Mouse (Mus musculus): ENCODE results near the gene Ddx43. TPM values are rescaled to one million over a fixed set of nuclear protein-coding genes. Genes with fewer than 3 reads are reported as not detected.
"Not testable (repeated sequence)": the region's sequence is repeated elsewhere in the genome, so short reads cannot be mapped to it uniquely, and the experiment has no call there.

Gene Ddx43
- 0.14 and 0.15 TPM in 2 replicates for polyA plus RNA-seq (2015; fragmentation: Nextera tagmentation; extraction: Ambion mirVana)

GRCm38 (mm10) chr9:78395630-78396351 lies at the start of gene Ddx43:
Ddx43 (plus strand) TSS chr9:78395777.
- Histone ChIP-seq H3K27ac (ENCODE audit: low read length) (no peak within 1 kb of the TSS), H3K9ac (ENCODE audit: low read length) (peak within 1 kb of the TSS; percentile 63), H3K4me2 (ENCODE audit: low read depth, low read length) (peak within 1 kb of the TSS; percentile 70), H3K36me3 (ENCODE audit: control insufficient read depth, insufficient read depth, low read length) (no peaks in the 10 kb centered on the region), H3K4me1 (ENCODE audit: control insufficient read depth, insufficient read depth, low read length) (peaks cover 4% of the 10 kb centered on the region), H3K4me3 (replicated peaks; ENCODE audit: low read length) (peak within 1 kb of the TSS; percentile 49), H3K9me3 (replicated peaks; ENCODE audit: control insufficient read depth, low read length) (no peaks in the 10 kb centered on the region), H3K27me3 (ENCODE audit: control insufficient read depth, insufficient read depth, low read length) (peaks cover 34% of the 10 kb centered on the region)
- WGBS: 2% methylated on average over 93 of the region's 93 CpGs
- ATAC-seq (ENCODE audit: insufficient read depth, low FRiP score): peak; percentile 89

- no peaks in the 10 kb centered on the region for H3K27me3 ChIP-seq (ENCODE audit: control insufficient read depth, insufficient read depth, low read length)
- H3K36me3 ChIP-seq (ENCODE audit: control insufficient read depth, insufficient read depth, low read length): no peaks in the 10 kb centered on the region
- 44% methylated on average over 3 of the region's 3 CpGs for WGBS
- H3K4me1 ChIP-seq (ENCODE audit: control insufficient read depth, insufficient read depth, low read length): no peaks in the 10 kb centered on the region
- H3K27ac ChIP-seq (ENCODE audit: low read length): no peak overlapping the region
- H3K4me3 ChIP-seq (replicated peaks; ENCODE audit: low read length): no peak overlapping the region
- no peak overlapping the region for H3K9ac ChIP-seq (ENCODE audit: low read length)
- no peaks in the 10 kb centered on the region for H3K9me3 ChIP-seq (replicated peaks; ENCODE audit: control insufficient read depth, low read length)
- peak; percentile 88 for ATAC-seq (ENCODE audit: insufficient read depth, low FRiP score)
- no peak overlapping the region for H3K4me2 ChIP-seq (ENCODE audit: low read depth, low read length)
Observed at GRCm38 (mm10) chr9:78347004-78347403, 48.6 kb upstream of the Ddx43 start.

DNA sequence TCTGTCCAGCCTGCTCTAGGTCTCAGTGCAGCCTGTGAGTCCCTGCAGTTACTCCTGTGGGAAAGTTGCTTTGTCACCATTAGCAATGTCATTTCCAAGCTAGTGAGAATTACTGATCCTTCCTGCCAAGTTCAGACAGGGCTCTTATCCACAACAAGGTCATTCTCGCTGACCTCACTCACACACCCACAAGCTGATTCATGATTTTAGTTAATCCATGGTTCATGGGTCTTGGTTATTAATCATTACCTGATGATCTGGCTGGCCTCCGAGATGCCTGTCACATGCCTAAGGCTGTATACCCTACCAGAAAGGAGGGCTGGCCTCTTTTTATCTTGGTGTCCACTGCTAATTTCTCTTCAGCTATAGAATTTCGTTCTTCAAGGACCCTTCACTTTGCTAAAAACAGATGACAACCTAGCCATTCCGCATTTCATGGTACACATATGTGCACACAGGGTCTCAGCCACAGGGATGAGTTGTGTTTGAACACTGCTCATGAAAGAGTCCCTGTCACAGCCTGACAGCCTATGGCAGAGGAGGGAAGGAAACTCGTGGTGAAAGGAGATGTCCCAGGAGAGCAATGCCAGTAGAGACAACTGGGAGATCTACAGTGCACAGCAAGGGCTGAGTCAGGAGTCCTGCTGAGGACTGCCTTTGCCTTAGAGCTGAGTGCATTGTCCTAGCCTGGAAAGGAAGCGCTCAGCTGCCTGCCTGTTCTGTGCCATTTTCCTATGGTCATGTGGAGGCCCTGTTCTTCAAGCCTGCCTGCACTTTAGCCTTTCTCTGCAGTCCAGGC lies 47.2 kb upstream of the Ddx43 start:
- H3K4me2 ChIP-seq (ENCODE audit: low read depth, low read length); H3K27me3 ChIP-seq (ENCODE audit: control insufficient read depth, insufficient read depth, low read length); H3K9ac ChIP-seq (ENCODE audit: low read length); H3K36me3 ChIP-seq (ENCODE audit: control insufficient read depth, insufficient read depth, low read length); H3K9me3 ChIP-seq (replicated peaks; ENCODE audit: control insufficient read depth, low read length); ATAC-seq (ENCODE audit: insufficient read depth, low FRiP score); H3K4me1 ChIP-seq (ENCODE audit: control insufficient read depth, insufficient read depth, low read length); H3K4me3 ChIP-seq (replicated peaks; ENCODE audit: low read length): not testable (repeated sequence)
- H3K27ac ChIP-seq (ENCODE audit: low read length): peak overlapping the region; percentile 27; the same call in 1 of the 2 replicates
- WGBS: 54% methylated on average over 6 of the region's 6 CpGs

DNA sequence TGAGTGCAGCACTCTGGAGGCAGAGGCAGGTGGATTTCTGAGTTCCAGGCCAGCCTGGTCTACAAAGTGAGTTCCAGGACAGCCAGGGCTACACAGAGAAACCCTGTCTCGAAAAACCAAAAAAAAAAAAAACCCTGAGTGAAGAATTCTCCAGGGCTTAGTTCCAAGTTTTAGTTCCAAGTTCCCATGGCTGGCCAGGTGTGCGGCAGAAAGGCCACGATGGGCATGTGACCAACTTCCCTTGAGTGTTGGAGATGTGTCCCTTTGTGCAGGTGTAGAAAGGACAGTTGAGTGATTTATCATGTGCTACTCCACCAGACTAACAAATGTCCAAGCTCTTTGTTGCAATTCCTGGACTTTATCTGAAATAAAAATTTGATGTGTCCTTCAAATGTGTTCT lies 46.4 kb upstream of the Ddx43 start:
- not testable (repeated sequence) for H3K9me3 ChIP-seq (replicated peaks; ENCODE audit: control insufficient read depth, low read length); H3K4me1 ChIP-seq (ENCODE audit: control insufficient read depth, insufficient read depth, low read length); ATAC-seq (ENCODE audit: insufficient read depth, low FRiP score); H3K27ac ChIP-seq (ENCODE audit: low read length); H3K9ac ChIP-seq (ENCODE audit: low read length); H3K36me3 ChIP-seq (ENCODE audit: control insufficient read depth, insufficient read depth, low read length); H3K27me3 ChIP-seq (ENCODE audit: control insufficient read depth, insufficient read depth, low read length); H3K4me3 ChIP-seq (replicated peaks; ENCODE audit: low read length); H3K4me2 ChIP-seq (ENCODE audit: low read depth, low read length)
- WGBS: 82% methylated on average over 3 of the region's 3 CpGs

- not testable (repeated sequence) for H3K9ac ChIP-seq (ENCODE audit: low read length); H3K4me3 ChIP-seq (replicated peaks; ENCODE audit: low read length); H3K36me3 ChIP-seq (ENCODE audit: control insufficient read depth, insufficient read depth, low read length); ATAC-seq (ENCODE audit: insufficient read depth, low FRiP score); H3K9me3 ChIP-seq (replicated peaks; ENCODE audit: control insufficient read depth, low read length); H3K27ac ChIP-seq (ENCODE audit: low read length); H3K27me3 ChIP-seq (ENCODE audit: control insufficient read depth, insufficient read depth, low read length); H3K4me2 ChIP-seq (ENCODE audit: low read depth, low read length); H3K4me1 ChIP-seq (ENCODE audit: control insufficient read depth, insufficient read depth, low read length)
Observed at GRCm38 (mm10) chr9:78350007-78350406, 45.6 kb upstream of the Ddx43 start.

- Histone ChIP-seq H3K4me3 (replicated peaks; ENCODE audit: low read length) (no peak overlapping the region), H3K9ac (ENCODE audit: low read length) (no peak overlapping the region), H3K27ac (ENCODE audit: low read length) (no peak overlapping the region), H3K4me1 (ENCODE audit: control insufficient read depth, insufficient read depth, low read length) (no peaks in the 10 kb centered on the region), H3K4me2 (ENCODE audit: low read depth, low read length) (no peak overlapping the region), H3K9me3 (replicated peaks; ENCODE audit: control insufficient read depth, low read length) (no peaks in the 10 kb centered on the region), H3K27me3 (ENCODE audit: control insufficient read depth, insufficient read depth, low read length) (no peaks in the 10 kb centered on the region), H3K36me3 (ENCODE audit: control insufficient read depth, insufficient read depth, low read length) (no peaks in the 10 kb centered on the region)
- no peak for ATAC-seq (ENCODE audit: insufficient read depth, low FRiP score)
- 73% methylated on average over 6 of the region's 6 CpGs for WGBS
Observed at GRCm38 (mm10) chr9:78351504-78352220, 43.9 kb upstream of the Ddx43 start.

DNA sequence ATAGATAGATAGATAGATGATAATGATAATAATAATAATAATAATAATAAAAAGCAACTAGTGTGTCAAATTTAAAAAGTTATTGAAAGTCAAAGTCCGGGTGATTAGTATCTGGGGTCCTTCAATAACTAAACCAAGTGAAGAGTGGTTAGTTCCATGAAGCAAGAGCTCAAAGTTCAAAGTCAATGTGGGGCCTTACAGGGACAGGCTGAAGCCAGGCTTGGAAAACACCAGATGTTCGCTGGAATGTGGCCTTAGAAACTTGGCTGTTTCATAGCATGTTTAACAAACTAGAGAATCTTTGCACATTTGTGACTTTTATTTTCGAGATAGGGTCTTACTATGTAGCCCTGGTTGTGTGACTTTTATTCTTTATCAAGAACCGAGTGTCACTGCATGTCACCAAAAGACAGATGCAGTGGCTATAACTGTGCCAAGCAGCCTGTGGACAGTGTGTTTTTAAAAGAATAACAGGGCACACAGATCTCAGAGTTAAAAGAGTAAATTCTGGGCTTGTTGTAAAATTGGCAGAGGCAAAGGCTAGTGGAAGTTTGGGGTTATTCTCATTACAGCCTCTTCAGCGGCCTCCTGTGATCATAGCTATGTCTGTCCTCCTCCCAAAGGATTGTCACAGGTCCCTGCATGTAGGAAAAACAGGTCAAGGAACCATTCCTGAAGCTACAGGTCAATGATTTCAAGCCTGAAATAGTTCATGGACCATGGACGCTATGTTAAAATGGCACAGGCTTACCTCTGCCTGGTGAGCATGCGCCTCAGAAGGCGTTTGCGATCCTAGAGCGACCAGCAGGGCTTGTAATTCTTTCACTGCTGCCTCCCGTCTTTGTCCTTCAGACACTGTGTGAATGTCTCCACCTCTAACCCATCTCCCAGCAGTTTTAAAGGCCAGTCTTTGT lies 40.7 kb upstream of the Ddx43 start:
- H3K4me3 ChIP-seq (replicated peaks; ENCODE audit: low read length): no peak overlapping the region
- no peak overlapping the region for H3K27ac ChIP-seq (ENCODE audit: low read length)
- 75% methylated on average over 11 of the region's 11 CpGs for WGBS
- H3K9me3 ChIP-seq (replicated peaks; ENCODE audit: control insufficient read depth, low read length): no peaks in the 10 kb centered on the region
- H3K9ac ChIP-seq (ENCODE audit: low read length): no peak overlapping the region
- ATAC-seq (ENCODE audit: insufficient read depth, low FRiP score): no peak
- no peak overlapping the region for H3K4me2 ChIP-seq (ENCODE audit: low read depth, low read length)
- H3K36me3 ChIP-seq (ENCODE audit: control insufficient read depth, insufficient read depth, low read length): no peaks in the 10 kb centered on the region
- H3K4me1 ChIP-seq (ENCODE audit: control insufficient read depth, insufficient read depth, low read length): no peaks in the 10 kb centered on the region
- H3K27me3 ChIP-seq (ENCODE audit: control insufficient read depth, insufficient read depth, low read length): no peaks in the 10 kb centered on the region

DNA sequence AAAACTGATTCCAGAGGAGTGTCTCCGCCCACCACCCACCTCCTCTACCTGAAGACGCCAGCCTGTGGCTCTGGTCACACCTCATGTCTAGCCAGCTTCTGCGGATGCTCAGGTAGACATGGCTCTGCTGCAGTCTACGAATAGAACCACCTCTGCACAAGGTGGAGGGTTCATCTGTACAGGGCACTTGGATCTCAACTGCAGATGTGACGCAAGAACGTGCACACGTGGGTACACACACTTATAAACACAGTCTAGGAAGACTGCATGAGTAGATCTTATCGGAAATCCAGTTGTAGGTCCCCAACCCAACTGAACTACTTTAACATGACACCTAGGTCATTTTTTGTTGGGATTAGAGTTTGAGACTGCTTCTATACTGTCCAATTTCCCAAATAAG lies 40.0 kb upstream of the Ddx43 start, which contains the start of gene Gsta2:
Gene Gsta2 (minus strand): TSS at position 178 of the 400 bp plus-strand sequence.
- ATAC-seq (ENCODE audit: insufficient read depth, low FRiP score): no peak
- H3K27ac ChIP-seq (ENCODE audit: low read length): no peak within 1 kb of the TSS

More for the DNA sequence above, 40.0 kb upstream of the Ddx43 start, which contains the start of gene Gsta2:
- H3K4me2 ChIP-seq (ENCODE audit: low read depth, low read length): no peak within 1 kb of the TSS
- H3K4me3 ChIP-seq (replicated peaks; ENCODE audit: low read length): no peak within 1 kb of the TSS
- no peaks in the 10 kb centered on the region for H3K4me1 ChIP-seq (ENCODE audit: control insufficient read depth, insufficient read depth, low read length)
- H3K9ac ChIP-seq (ENCODE audit: low read length): no peak within 1 kb of the TSS
- H3K9me3 ChIP-seq (replicated peaks; ENCODE audit: control insufficient read depth, low read length): no peaks in the 10 kb centered on the region
- no peaks in the 10 kb centered on the region for H3K36me3 ChIP-seq (ENCODE audit: control insufficient read depth, insufficient read depth, low read length)
- WGBS: 84% methylated on average over 8 of the region's 8 CpGs
- H3K27me3 ChIP-seq (ENCODE audit: control insufficient read depth, insufficient read depth, low read length): no peaks in the 10 kb centered on the region

Measured in stomach, embryonic 16.5 days (tissue).